Mouse (Mus musculus): ENCODE data around the gene Pitx2.

- TF ChIP-seq GATA1 (IDR thresholded peaks at IDR 0.05; ENCODE audit: low read length) = no peak
- TF ChIP-seq TAL1 (IDR thresholded peaks at IDR 0.05; ENCODE audit: low read length) = no peak
These were observed 27.7 kb downstream of the Pitx2 start for GRCm38 (mm10) chr3:129227331-129227730.

Data from erythroblast, embryonic 14.5 days (primary cell).